Mouse (Mus musculus): ENCODE measurements around the gene Ube4b. TPM values are rescaled to one million over a fixed set of nuclear protein-coding genes. Genes with fewer than 3 reads are reported as not detected.
A peak's percentile ranks its signal among the peaks of the same experiment; 100 is the strongest.

The Ube4b gene
- polyA plus RNA-seq, 1 experiment, result 110 TPM

DNA sequence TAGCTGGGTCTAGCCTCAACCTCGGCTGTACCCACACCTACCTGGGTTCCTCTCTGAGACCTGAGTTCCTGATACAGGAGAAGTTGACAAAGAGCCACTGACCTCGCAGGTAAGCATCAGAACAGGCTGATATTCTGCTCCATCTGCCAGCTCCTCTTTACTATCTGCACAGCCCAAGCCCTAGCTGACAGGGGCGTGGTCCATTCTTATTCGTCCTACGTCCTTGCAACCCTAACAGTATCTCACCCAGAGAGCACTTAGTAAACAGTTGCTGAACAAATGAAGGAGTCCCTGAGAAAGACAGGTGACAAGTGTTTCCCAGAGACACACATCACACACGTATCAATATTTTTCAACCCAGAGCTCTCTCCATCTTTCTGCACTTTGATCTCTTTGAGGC is 18.2 kb downstream of the Ube4b start:
- TF ChIP-seq POLR2A (IDR thresholded peaks at IDR 0.05; ENCODE audit: control insufficient read depth, extremely low read depth, insufficient read depth, low read length, poor library complexity) (no peak), CTCF (IDR thresholded peaks at IDR 0.05; ENCODE audit: borderline replicate concordance, control insufficient read depth, extremely low read depth, insufficient read depth, low read length, poor library complexity) (no peak)
- H3K4me3 ChIP-seq (ENCODE audit: control insufficient read depth, insufficient read depth, low read length), result no peak overlapping the region
- no peaks in the 10 kb centered on the region for H3K36me3 ChIP-seq (ENCODE audit: control insufficient read depth, insufficient read depth, low read length)
- DNase-seq, result no peak
- no peaks in the 10 kb centered on the region for H3K27me3 ChIP-seq (ENCODE audit: control insufficient read depth, insufficient read depth, low read length)
- WGBS, result 94% methylated on average over 6 of the region's 6 CpGs
- peaks cover 7% of the 10 kb centered on the region for H3K4me1 ChIP-seq (replicated peaks; ENCODE audit: control insufficient read depth, insufficient read depth, low read length)
- no peak overlapping the region for H3K27ac ChIP-seq (ENCODE audit: control insufficient read depth, insufficient read depth, low read length)

DNA sequence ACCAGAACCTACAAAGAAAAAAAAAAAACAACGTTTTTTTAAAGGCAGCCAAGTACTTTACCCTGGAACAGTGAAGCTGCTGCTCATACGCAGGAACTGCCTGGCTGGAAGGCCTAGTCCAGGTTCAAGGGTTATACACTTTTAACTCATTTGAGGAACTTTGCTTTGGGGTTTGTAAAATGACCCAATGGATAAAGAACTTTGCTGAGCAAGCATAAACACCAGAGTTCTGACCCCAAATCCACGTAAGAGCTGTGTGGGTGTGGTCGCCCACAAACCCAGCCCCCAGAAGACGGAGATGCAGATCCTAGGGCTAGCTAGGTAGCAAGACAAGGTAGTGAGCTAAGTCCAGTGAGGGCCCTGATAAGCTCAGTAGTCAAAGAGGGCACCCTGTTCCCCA is 19.1 kb downstream of the Ube4b start:
- Histone ChIP-seq H3K4me1 (replicated peaks; ENCODE audit: control insufficient read depth, insufficient read depth, low read length) (peaks cover 11% of the 10 kb centered on the region), H3K27ac (ENCODE audit: control insufficient read depth, insufficient read depth, low read length) (no peak overlapping the region), H3K4me3 (ENCODE audit: control insufficient read depth, insufficient read depth, low read length) (no peak overlapping the region), H3K36me3 (ENCODE audit: control insufficient read depth, insufficient read depth, low read length) (no peaks in the 10 kb centered on the region), H3K27me3 (ENCODE audit: control insufficient read depth, insufficient read depth, low read length) (no peaks in the 10 kb centered on the region)
- TF ChIP-seq CTCF (IDR thresholded peaks at IDR 0.05; ENCODE audit: borderline replicate concordance, control insufficient read depth, extremely low read depth, insufficient read depth, low read length, poor library complexity) (no peak), POLR2A (IDR thresholded peaks at IDR 0.05; ENCODE audit: control insufficient read depth, extremely low read depth, insufficient read depth, low read length, poor library complexity) (no peak)
- DNase-seq, result no peak
- WGBS, result 83% methylated on average over 5 of the region's 5 CpGs

DNA sequence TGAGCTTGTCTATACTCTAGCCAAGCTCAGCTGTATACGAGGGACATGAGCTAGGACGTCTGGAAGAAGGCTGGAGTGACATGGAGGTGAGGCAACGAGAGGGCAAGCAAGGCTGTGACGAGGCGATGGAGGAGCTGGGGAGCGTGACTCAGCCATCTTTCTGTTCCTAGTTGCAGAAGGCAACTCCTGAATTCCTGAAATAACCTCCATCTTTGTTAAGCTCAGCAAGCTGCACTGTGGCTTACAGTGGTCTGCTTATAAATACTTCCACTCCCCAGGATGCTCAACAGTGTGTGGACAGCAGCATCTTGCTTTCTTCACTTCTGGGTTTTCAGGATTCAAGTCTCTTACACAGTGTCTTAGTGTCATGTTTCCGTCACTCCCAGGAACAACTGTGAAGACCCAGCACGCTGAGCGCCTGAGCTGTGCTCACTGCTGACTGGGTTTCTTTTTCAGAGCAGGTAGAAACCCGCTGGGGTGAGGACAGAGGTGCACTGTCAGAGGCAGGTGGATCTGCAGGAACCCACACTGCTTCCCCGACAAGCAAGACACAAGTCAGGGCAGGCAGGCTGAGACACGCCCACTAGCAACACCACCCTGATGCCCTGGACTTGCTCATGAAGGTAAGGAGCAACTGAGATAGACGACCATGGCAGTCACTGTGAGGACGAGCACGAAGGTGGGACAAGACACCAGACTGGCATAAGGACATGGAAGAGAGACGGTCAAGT is 20.7 kb downstream of the Ube4b start:
- TF ChIP-seq POLR2A (IDR thresholded peaks at IDR 0.05; ENCODE audit: control insufficient read depth, extremely low read depth, insufficient read depth, low read length, poor library complexity), result no peak
- no peak for TF ChIP-seq CTCF (IDR thresholded peaks at IDR 0.05; ENCODE audit: borderline replicate concordance, control insufficient read depth, extremely low read depth, insufficient read depth, low read length, poor library complexity)
- H3K36me3 ChIP-seq (ENCODE audit: control insufficient read depth, insufficient read depth, low read length), result no peaks in the 10 kb centered on the region
- no peaks in the 10 kb centered on the region for H3K27me3 ChIP-seq (ENCODE audit: control insufficient read depth, insufficient read depth, low read length)
- WGBS, result 92% methylated on average over 16 of the region's 16 CpGs
- H3K4me3 ChIP-seq (ENCODE audit: control insufficient read depth, insufficient read depth, low read length), result no peak overlapping the region
- H3K4me1 ChIP-seq (replicated peaks; ENCODE audit: control insufficient read depth, insufficient read depth, low read length), result peaks cover 24% of the 10 kb centered on the region
- DNase-seq, result no peak
- no peak overlapping the region for H3K27ac ChIP-seq (ENCODE audit: control insufficient read depth, insufficient read depth, low read length)

DNA sequence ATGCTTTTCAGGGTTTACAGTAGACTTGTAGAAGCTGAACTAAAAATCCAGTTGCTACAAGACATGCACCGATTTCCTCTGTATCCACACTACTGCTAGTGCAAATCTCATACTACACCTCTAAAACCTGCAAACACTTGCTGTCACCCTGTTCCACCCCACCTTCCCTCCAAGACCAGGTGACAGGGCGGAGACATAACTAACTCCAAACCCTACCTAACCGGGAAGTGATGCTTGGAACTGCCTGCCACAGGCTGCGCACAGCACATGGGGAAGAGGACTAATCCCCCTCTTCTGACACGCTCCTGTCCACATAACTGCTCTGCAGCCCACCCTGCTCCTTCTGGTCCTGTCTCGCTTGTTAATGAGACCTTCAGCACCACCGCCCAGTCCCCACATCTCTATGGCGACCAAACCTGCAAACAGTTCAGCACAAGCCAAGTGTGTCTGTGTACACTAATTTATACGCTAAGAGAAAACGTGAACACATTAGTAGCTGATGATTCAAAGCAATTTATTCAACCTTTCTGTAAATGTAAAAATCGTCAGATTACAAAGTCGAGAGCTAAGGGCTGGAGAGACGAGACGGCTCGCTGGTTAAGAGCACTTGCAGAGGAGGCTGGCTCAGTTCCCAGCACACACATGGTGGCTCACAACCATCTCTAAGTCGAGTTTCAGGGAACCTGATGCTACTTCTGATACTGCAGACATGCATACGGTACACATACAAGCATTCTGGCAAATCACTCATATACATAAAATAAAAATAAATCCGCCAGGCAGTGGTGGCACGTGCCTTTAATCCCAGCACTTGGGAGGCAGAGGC is 21.7 kb downstream of the Ube4b start:
- H3K27ac ChIP-seq (ENCODE audit: control insufficient read depth, insufficient read depth, low read length), result no peak overlapping the region
- TF ChIP-seq POLR2A (IDR thresholded peaks at IDR 0.05; ENCODE audit: control insufficient read depth, extremely low read depth, insufficient read depth, low read length, poor library complexity) (no peak), CTCF (IDR thresholded peaks at IDR 0.05; ENCODE audit: borderline replicate concordance, control insufficient read depth, extremely low read depth, insufficient read depth, low read length, poor library complexity) (no peak)
- no peak overlapping the region for H3K4me3 ChIP-seq (ENCODE audit: control insufficient read depth, insufficient read depth, low read length)
- 92% methylated on average over 19 of the region's 19 CpGs for WGBS
- DNase-seq, result no peak
- H3K27me3 ChIP-seq (ENCODE audit: control insufficient read depth, insufficient read depth, low read length), result no peaks in the 10 kb centered on the region
- no peaks in the 10 kb centered on the region for H3K36me3 ChIP-seq (ENCODE audit: control insufficient read depth, insufficient read depth, low read length)
- peaks cover 26% of the 10 kb centered on the region for H3K4me1 ChIP-seq (replicated peaks; ENCODE audit: control insufficient read depth, insufficient read depth, low read length)

DNA sequence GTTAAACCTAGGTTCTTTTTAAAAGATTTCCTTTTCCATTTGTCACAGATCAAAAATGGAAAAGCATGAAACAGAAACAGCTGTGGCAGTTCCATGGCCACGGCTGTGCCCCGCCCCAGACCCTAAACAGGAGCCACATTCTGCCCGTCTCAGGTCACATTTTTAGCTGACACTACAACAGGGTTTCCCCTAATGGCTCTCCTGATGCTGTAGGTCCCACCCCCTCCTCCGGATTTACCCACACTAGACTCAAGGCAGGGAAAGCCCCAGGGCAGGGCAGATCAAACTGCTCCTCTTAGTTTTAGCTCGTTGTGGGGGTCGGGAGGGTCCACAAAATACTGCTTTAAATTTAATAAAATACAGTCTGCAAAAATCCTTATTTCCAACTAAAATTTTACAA is 23.5 kb downstream of the Ube4b start:
- Histone ChIP-seq H3K4me3 (ENCODE audit: control insufficient read depth, insufficient read depth, low read length) (no peak overlapping the region), H3K27ac (ENCODE audit: control insufficient read depth, insufficient read depth, low read length) (no peak overlapping the region), H3K27me3 (ENCODE audit: control insufficient read depth, insufficient read depth, low read length) (no peaks in the 10 kb centered on the region), H3K36me3 (ENCODE audit: control insufficient read depth, insufficient read depth, low read length) (peaks cover 4% of the 10 kb centered on the region; the same call in 1 of the 2 replicates), H3K4me1 (replicated peaks; ENCODE audit: control insufficient read depth, insufficient read depth, low read length) (peaks cover 23% of the 10 kb centered on the region)
- DNase-seq, result no peak
- 55% methylated on average over 6 of the region's 6 CpGs for WGBS
- TF ChIP-seq CTCF (IDR thresholded peaks at IDR 0.05; ENCODE audit: borderline replicate concordance, control insufficient read depth, extremely low read depth, insufficient read depth, low read length, poor library complexity) (no peak), POLR2A (IDR thresholded peaks at IDR 0.05; ENCODE audit: control insufficient read depth, extremely low read depth, insufficient read depth, low read length, poor library complexity) (no peak)

DNA sequence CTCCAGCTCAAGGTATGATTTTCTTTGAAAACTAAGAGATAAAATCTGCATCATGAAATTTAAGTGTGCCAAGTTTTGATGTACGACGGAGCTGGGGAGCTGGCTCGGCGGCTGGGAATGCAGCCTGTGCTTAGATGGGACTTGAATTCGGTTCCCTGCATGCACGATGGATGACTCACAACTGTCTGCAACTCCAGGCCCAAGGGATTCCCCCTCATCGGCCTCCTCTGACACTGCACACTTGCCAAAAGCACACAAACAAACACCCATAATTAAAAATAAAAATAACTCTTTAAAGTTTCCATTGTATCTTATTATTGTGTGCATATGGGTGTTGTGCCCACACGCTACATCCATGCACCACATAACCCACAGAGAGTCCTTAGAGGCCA is 25.0 kb downstream of the Ube4b start:
- no peak for DNase-seq
- Histone ChIP-seq H3K27me3 (ENCODE audit: control insufficient read depth, insufficient read depth, low read length) (no peaks in the 10 kb centered on the region), H3K4me1 (replicated peaks; ENCODE audit: control insufficient read depth, insufficient read depth, low read length) (peaks cover 23% of the 10 kb centered on the region), H3K36me3 (ENCODE audit: control insufficient read depth, insufficient read depth, low read length) (peaks cover 8% of the 10 kb centered on the region; the same call in 1 of the 2 replicates), H3K4me3 (ENCODE audit: control insufficient read depth, insufficient read depth, low read length) (no peak overlapping the region), H3K27ac (ENCODE audit: control insufficient read depth, insufficient read depth, low read length) (peak overlapping the region; percentile 50; the same call in 1 of the 2 replicates)
- WGBS, result 53% methylated on average over 8 of the region's 8 CpGs
- TF ChIP-seq POLR2A (IDR thresholded peaks at IDR 0.05; ENCODE audit: control insufficient read depth, extremely low read depth, insufficient read depth, low read length, poor library complexity), result no peak
- TF ChIP-seq CTCF (IDR thresholded peaks at IDR 0.05; ENCODE audit: borderline replicate concordance, control insufficient read depth, extremely low read depth, insufficient read depth, low read length, poor library complexity), result no peak

Measured in thymus, adult 2 months (tissue).